Mouse (Mus musculus): ENCODE results near the gene Myef2.

- TF ChIP-seq CTCF (IDR thresholded peaks at IDR 0.05; ENCODE audit: control insufficient read depth, insufficient read depth, insufficient replicate concordance, low read depth, low read length), result no peak
- TF ChIP-seq POLR2A (IDR thresholded peaks at IDR 0.05; ENCODE audit: control insufficient read depth, low read depth, low read length), result 0 out of 2 replicates have a peak, but pooled peaks have one; percentile 38
These were observed 611 bp downstream of the Myef2 start for GRCm38 (mm10) chr2:125122624-125123476.

Data from testis, adult 2 months (tissue).